31 mouse cellular contexts compared by ENCODE assay signal in the genomic region with DNA sequence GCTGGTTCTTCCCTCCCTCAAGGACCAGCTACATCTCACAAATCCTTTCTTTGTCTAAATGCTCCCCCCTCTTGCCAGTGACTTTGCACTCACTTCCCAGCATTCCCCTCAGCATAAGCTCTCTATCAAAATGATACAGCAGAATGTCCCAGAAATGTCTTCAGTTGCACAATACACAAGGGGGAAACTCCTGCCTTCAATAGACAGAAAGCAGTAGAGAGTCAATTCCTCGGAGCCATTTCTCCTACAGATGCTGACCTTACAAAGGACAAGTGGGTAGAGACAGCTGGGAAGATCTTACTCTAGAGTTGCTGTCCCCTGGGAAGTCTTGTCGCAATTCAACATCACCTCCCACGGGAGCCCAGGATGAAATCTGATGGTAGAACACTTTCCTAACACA. TPM values are rescaled to one million over a fixed set of nuclear protein-coding genes. Genes with fewer than 3 reads are reported as not detected.
A peak's percentile ranks its signal among the peaks of the same experiment; 100 is the strongest.
DNase-seq lines count a peak whose midpoint lies in the region; ATAC-seq and TF ChIP-seq lines count a peak whose summit lies in the region.
"Had no signal": no experiment of that assay in that cellular context is flagged by ENCODE, and none has a peak within 500 bp of the region (broad histone marks: within the 10 kb centered on the region; RNA-seq: fewer than 3 reads in every experiment).

No protein-coding gene starts in this region.

- no peak for TF ChIP-seq CTCF in gastrocnemius, adult 2 months (IDR thresholded peaks at IDR 0.05)

- H3K36me3 ChIP-seq in heart, embryonic 10.5 days = no peaks in the 10 kb centered on the region
- no peaks in the 10 kb centered on the region for H3K36me3 ChIP-seq in kidney, embryonic 15.5 days
- H3K36me3 ChIP-seq: embryonic facial prominence, embryonic 13.5 days; hindbrain, embryonic 12.5 days; intestine, embryonic 15.5 days; limb, embryonic 12.5 days; liver, embryonic 15.5 days; lung, embryonic 15.5 days; neural tube, embryonic 12.5 days had no signal

- WGBS in heart, embryonic 10.5 days = 74% methylated on average over 3 of the region's 3 CpGs
- 40% methylated on average over 3 of the region's 3 CpGs for WGBS in kidney, embryonic 15.5 days

- H3K9me3 ChIP-seq in heart, embryonic 10.5 days = no peaks in the 10 kb centered on the region
- no peaks in the 10 kb centered on the region for H3K9me3 ChIP-seq in kidney, embryonic 15.5 days (replicated peaks)
- H3K9me3 ChIP-seq: embryonic facial prominence, embryonic 13.5 days; hindbrain, embryonic 12.5 days; intestine, embryonic 15.5 days; limb, embryonic 12.5 days; liver, embryonic 15.5 days; lung, embryonic 15.5 days; neural tube, embryonic 12.5 days had no signal

- H3K4me1 ChIP-seq in heart, embryonic 10.5 days = peaks cover 17% of the 10 kb centered on the region; the same call in 1 of the 2 replicates
- H3K4me1 ChIP-seq in brown adipose tissue, adult 24 weeks (ENCODE audit: control insufficient read depth, insufficient read depth, insufficient read length, low read length) = peaks cover 2% of the 10 kb centered on the region
- H3K4me1 ChIP-seq in kidney, embryonic 15.5 days = peaks cover 31% of the 10 kb centered on the region
- H3K4me1 ChIP-seq: intestine, embryonic 15.5 days; liver, embryonic 15.5 days; lung, embryonic 15.5 days; neural tube, embryonic 12.5 days had no signal

- H3K4me2 ChIP-seq in kidney, embryonic 15.5 days = no peak overlapping the region
- H3K4me2 ChIP-seq: embryonic facial prominence, embryonic 13.5 days; hindbrain, embryonic 12.5 days; intestine, embryonic 15.5 days; limb, embryonic 12.5 days; liver, embryonic 15.5 days; lung, embryonic 15.5 days; midbrain, embryonic 11.5 days; neural tube, embryonic 12.5 days had no signal

- ATAC-seq in kidney, embryonic 15.5 days (replicated peaks; ENCODE audit: low FRiP score) = no peak
- ATAC-seq: activated CD4-positive, CD25-positive, alpha-beta regulatory T cell, adult 4 months; forebrain, postnatal 0 days; hindbrain, postnatal 0 days; intestine, embryonic 15.5 days; midbrain, embryonic 16.5 days had no signal

- peak overlapping the region; percentile 3; the same call in 1 of the 2 replicates for H3K27ac ChIP-seq in gastrocnemius, adult 2 months
- H3K27ac ChIP-seq in heart, embryonic 10.5 days = no peak overlapping the region
- H3K27ac ChIP-seq in brown adipose tissue, adult 24 weeks (replicated peaks; ENCODE audit: low read depth, low read length) = peak overlapping the region; percentile 45
- no peak overlapping the region for H3K27ac ChIP-seq in kidney, embryonic 15.5 days
- H3K27ac ChIP-seq: embryonic facial prominence, embryonic 13.5 days; hindbrain, embryonic 12.5 days; hindbrain, postnatal 0 days; intestine, embryonic 15.5 days; limb, embryonic 12.5 days; liver, embryonic 15.5 days; lung, embryonic 15.5 days; neural tube, embryonic 12.5 days had no signal

- no peak for DNase-seq in gastrocnemius, adult 2 months
- DNase-seq in gastrocnemius, postnatal 14 days = no peak
- DNase-seq in heart, adult 9 months (ENCODE audit: low spot score in 2 of 2) = peak; percentile 59 to 60
- no peak for DNase-seq in heart, embryonic 10.5 days (ENCODE audit: low spot score)
- no peak for DNase-seq in spleen, postnatal 36 days (ENCODE audit: low spot score in 2 of 2)
- DNase-seq: adrenal gland, postnatal 14 days; cerebellum, adult 11-12 months; cerebellum, adult 9-11 months; embryo, embryonic 11 days; forebrain, postnatal 0 days; kidney, adult 2 months; kidney, postnatal 10 days; layer of hippocampus, adult 9-11 months; lung, postnatal 36 days; right cerebral cortex, adult 18-20 months; thymus, adult 2 months; thymus, postnatal 36 days had no signal

- intact Hi-C loops in gastrocnemius, adult 2 months (cut with DNase I) = no loop called here
- intact Hi-C loops in gastrocnemius, postnatal 14 days (cut with DNase I; ENCODE audit: low total_unique reads) = no loop called here

- no peak overlapping the region for H3K4me3 ChIP-seq in gastrocnemius, adult 2 months
- H3K4me3 ChIP-seq in heart, embryonic 10.5 days = no peak overlapping the region
- H3K4me3 ChIP-seq in brown adipose tissue, adult 24 weeks (ENCODE audit: insufficient read depth, low read depth, low read length) = no peak overlapping the region
- no peak overlapping the region for H3K4me3 ChIP-seq in kidney, embryonic 15.5 days (replicated peaks)
- H3K4me3 ChIP-seq: embryonic facial prominence, embryonic 13.5 days; erythroblast, embryonic 14.5 days; hindbrain, embryonic 12.5 days; intestine, embryonic 15.5 days; limb, embryonic 12.5 days; liver, embryonic 15.5 days; lung, embryonic 15.5 days; neural tube, embryonic 12.5 days had no signal

- no peak overlapping the region for H3K9ac ChIP-seq in kidney, embryonic 15.5 days
- H3K9ac ChIP-seq: embryonic facial prominence, embryonic 13.5 days; forebrain, postnatal 0 days; hindbrain, embryonic 12.5 days; intestine, embryonic 15.5 days; limb, embryonic 12.5 days; liver, embryonic 15.5 days; lung, embryonic 15.5 days; neural tube, embryonic 12.5 days had no signal

- H3K27me3 ChIP-seq in heart, embryonic 10.5 days (ENCODE audit: insufficient read depth, poor library complexity, severe bottlenecking) = no peaks in the 10 kb centered on the region
- H3K27me3 ChIP-seq in kidney, embryonic 15.5 days = no peaks in the 10 kb centered on the region
- H3K27me3 ChIP-seq: intestine, embryonic 15.5 days; liver, embryonic 15.5 days; lung, embryonic 15.5 days; neural tube, embryonic 12.5 days had no signal

RNA-seq across cellular contexts. Expression of a gene that starts 22.7 kb away (rescaled TPM):
- under 1 TPM; 0.59 to 0.64 TPM for total RNA-seq in gastrocnemius, adult 2 months (2021)
- under 1 TPM; 0.35 to 0.40 TPM for total RNA-seq in gastrocnemius, postnatal 14 days (2021)
- 1.0 and 6.1 TPM in 2 replicates for polyA plus RNA-seq in heart, embryonic 10.5 days (2016; fragmentation: Nextera tagmentation; extraction: Ambion mirVana)
- polyA plus RNA-seq in brown adipose tissue, adult 24 weeks (2012; ENCODE audit: insufficient read depth, insufficient read length, missing spikeins) = 3.0 and 3.1 TPM in 2 replicates
- polyA plus RNA-seq in kidney, embryonic 15.5 days (2015; fragmentation: Nextera tagmentation; extraction: Ambion mirVana) = 16.5 and 17.2 TPM in 2 replicates
- polyA plus RNA-seq: activated CD4-positive, CD25-positive, alpha-beta regulatory T cell, adult 4 months; erythroblast, embryonic 14.5 days had no signal

Comparison
In these comparisons a context has a peak if more than half of its experiments do, and no peak if none do; other contexts are left out.
1. DNase-seq: peak in heart, adult 9 months (2 of 2); none in gastrocnemius, adult 2 months (single experiment), gastrocnemius, postnatal 14 days (single experiment), heart, embryonic 10.5 days (single experiment) and spleen, postnatal 36 days (0 of 2).
2. H3K27ac ChIP-seq: peak in gastrocnemius, adult 2 months (single experiment) and brown adipose tissue, adult 24 weeks (single experiment); none in heart, embryonic 10.5 days (single experiment) and kidney, embryonic 15.5 days (single experiment).